Mouse (Mus musculus): ENCODE data around the gene Idnk. TPM values are rescaled to one million over a fixed set of nuclear protein-coding genes. Genes with fewer than 3 reads are reported as not detected.

Gene Idnk
- 5.4 and 8.9 TPM in 2 replicates for polyA plus RNA-seq (2012; ENCODE audit: low replicate concordance)

GRCm38 (mm10) chr13:58157447-58158098 lies at the start of gene Idnk:
Idnk (plus strand) TSS chr13:58157649.

GRCm38 (mm10) chr13:58113061-58113900 lies 44.2 kb upstream of the Idnk start, which contains the start of gene Klhl3:
Klhl3 (minus strand) TSS chr13:58113592.

GRCm38 (mm10) chr13:58128396-58128767 lies 29.1 kb upstream of the Idnk start, which contains the start of gene Hnrnpa0:
Hnrnpa0 (minus strand) TSS chr13:58128556.

Other genes with a start within 250 kb of the Idnk start
- not detected in 2 replicates for gene Spock1, start 249.3 kb upstream of the Idnk start, polyA plus RNA-seq (2012; ENCODE audit: low replicate concordance)
- gene Klhl3, start 44.1 kb upstream of the Idnk start, polyA plus RNA-seq (2012; ENCODE audit: low replicate concordance), result 0.05 and 0.06 TPM in 2 replicates
- 432 and 806 TPM in 2 replicates for gene Hnrnpa0, start 29.1 kb upstream of the Idnk start, polyA plus RNA-seq (2012; ENCODE audit: low replicate concordance)
- gene Ubqln1, start 58.0 kb downstream of the Idnk start, polyA plus RNA-seq (2012; ENCODE audit: low replicate concordance), result 58.9 and 77.5 TPM in 2 replicates
- gene Gkap1, start 118.0 kb downstream of the Idnk start, polyA plus RNA-seq (2012; ENCODE audit: low replicate concordance), result 0.82 and 1.1 TPM in 2 replicates
- gene Kif27, start 201.5 kb downstream of the Idnk start, polyA plus RNA-seq (2012; ENCODE audit: low replicate concordance), result 0.08 TPM in 1 of 2 replicates, not detected in the other
- 33.9 and 40.1 TPM in 2 replicates for gene 2210016F16Rik, start 227.6 kb downstream of the Idnk start, polyA plus RNA-seq (2012; ENCODE audit: low replicate concordance)
- 37.4 TPM in 2 replicates for gene Rmi1, start 244.6 kb downstream of the Idnk start, polyA plus RNA-seq (2012; ENCODE audit: low replicate concordance)
- gene Hnrnpk, start 245.7 kb downstream of the Idnk start, polyA plus RNA-seq (2012; ENCODE audit: low replicate concordance), result 356 and 390 TPM in 2 replicates

All from leukemia stem cell, adult 10-12 weeks (primary cell).